Mouse (Mus musculus) 3T3-L1 (cell line): Measurements from ENCODE around the gene Mark2.

Experiments used
- DNase-seq: peaks from one replicate; pipeline ENCODE4 v3.0.0-alpha.2; 2015; ENCODE audit warnings: low read depth, low spot score

Mark2 gene

DNA sequence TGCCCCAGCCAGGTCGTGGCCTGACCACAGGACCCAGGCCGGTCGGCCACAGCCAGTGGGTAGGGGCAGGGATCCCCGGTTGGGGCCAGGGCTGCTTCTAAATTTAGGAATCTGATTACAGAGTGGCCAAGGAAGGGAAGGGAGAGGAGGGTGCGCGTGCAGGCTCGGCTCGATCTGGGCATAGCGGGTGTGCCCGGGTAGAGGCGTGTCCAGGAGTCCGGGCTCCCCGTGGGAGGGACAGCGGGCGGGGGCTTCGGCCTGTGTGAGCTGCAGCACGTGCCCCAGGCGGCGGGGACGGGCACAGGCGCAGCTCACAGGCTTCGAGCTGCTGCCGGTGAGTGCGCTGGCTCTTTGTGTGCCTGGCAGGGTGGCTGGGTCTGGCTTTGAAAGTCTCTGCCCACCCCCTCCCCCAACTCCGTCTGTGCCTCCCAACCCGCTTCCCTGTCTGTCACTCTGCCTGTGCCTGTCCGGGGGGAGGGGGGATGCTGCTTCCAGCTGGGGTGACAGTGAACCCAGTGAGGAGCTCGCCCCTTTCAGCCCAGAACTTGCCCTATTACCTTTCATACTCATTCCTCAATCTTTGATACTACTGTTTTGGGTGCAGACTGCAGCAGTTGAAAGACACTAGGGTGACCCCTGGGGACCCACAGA is 74.4 kb downstream of the Mark2 start, which contains the start of gene Rcor2:
Rcor2 (plus strand) TSS at position 235 of the 651 bp plus-strand sequence.
- peak; percentile 60 for DNase-seq

- peak; percentile 34 for DNase-seq
Measured at GRCm38 (mm10) chr19:7266421-7266831, 75.2 kb downstream of the Mark2 start.

- DNase-seq = peak; percentile 67
Measured at GRCm38 (mm10) chr19:7265478-7266191, 76.0 kb downstream of the Mark2 start.

GRCm38 (mm10) chr19:7264766-7265331 is 76.8 kb downstream of the Mark2 start:
- DNase-seq = peak; percentile 61

- DNase-seq = peak; percentile 90
Measured at GRCm38 (mm10) chr19:7264088-7264765, 77.4 kb downstream of the Mark2 start.

DNA sequence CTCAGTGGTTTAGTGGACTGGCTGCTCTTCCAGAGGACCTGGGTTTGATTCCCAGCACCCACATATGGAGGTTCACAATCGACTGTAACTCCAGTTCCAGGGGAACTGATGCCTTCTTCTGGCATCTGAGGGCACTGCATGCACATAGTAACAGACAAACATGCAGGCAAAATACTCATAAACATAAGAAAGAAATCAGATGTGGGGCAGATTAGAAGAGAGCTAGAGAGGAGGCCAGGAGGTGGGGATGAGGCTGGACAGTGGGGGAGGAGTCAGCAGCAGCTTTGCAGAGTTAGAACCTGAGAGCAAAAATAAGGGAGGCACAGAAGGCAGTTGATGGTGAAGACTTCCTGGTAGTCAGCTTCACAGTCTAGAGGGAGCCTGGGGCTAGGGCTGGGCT is 79.1 kb downstream of the Mark2 start:
- DNase-seq = no peak

DNA sequence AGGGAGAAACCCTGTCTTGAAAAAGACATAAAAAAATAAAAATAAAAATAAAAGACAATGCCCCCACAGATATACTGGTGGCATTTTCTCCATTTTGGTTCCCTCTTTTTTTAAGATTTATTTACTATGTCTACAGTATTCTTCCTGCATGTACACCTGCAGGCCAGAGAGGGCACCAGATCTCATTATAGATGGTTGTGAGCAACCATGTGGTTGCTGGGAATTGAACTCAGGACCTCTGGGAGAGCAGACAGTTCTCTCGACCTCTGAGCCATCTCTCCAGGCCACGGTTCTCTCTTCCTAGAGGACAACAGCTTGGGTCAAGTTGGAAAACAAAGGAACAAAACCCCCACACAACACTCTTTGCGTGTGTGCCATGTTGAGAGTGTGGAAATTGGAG is 79.7 kb downstream of the Mark2 start:
- no peak for DNase-seq

GRCm38 (mm10) chr19:7261476-7261875 is 80.2 kb downstream of the Mark2 start:
- DNase-seq = no peak

DNA sequence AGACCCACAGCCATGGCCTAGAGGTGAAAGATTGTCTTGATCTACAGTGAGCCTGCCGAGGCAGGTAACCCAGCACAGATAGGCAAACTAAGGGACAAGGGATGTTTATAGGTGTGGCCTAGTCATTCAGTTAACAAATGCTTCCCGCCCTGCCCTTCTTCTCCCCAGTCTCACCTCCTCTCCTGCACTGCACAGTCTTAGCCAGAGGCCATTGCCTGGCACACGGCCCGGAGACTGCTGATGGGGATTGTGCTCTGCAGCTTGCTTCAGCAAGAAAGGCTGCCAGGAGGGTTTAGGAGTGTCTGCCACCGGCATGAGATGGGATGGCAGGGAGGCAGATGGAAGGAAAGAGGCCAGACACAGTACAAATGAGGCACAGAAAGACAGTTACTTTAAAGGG is 83.8 kb downstream of the Mark2 start:
- DNase-seq = peak; percentile 75

GRCm38 (mm10) chr19:7246021-7246420 is 95.6 kb downstream of the Mark2 start:
- no peak for DNase-seq

- DNase-seq = peak; percentile 92
Measured at GRCm38 (mm10) chr19:7240782-7241690, 100.6 kb downstream of the Mark2 start, which contains the start of gene Naa40. Gene Naa40, minus strand, starts transcription at chr19:7241183.

DNA sequence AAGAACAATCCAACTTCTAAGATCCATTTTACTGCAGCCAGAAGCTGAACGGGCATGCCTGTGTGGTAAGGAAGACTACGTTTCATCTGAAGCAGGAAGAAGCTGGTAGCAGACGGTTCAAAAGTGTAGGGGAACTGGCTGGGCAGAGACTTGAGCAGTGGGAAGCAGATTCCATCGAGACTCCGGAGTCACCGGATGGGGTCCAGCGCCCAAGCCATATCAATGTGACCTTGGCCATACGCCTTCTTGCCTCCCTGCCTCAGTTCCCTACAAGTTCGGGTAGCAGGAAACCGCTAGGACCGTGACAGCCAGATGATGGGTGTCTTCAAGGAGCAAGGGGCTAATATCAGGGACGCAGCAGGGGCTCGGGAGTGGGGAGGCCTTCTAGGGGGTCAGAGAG is 101.4 kb downstream of the Mark2 start:
- DNase-seq = no peak

DNA sequence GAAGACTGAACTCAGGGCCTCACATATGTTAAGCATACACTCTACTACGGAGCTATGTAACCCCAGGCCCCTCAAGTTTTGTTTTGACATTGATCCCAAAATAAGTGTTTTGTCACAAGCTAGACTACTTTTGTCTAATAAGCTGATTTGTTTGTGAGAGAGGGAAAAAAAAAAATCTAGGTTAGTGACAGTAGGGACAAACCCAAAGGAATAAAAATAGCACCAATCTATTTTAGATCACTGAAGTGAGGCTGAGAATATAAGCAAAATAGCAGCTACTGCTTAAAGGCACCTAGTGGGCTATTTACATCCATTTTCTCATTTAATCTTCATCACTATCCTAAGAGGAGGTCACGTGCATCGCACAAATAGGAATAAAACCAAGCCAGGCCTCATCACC is 102.1 kb downstream of the Mark2 start:
- no peak for DNase-seq

DNA sequence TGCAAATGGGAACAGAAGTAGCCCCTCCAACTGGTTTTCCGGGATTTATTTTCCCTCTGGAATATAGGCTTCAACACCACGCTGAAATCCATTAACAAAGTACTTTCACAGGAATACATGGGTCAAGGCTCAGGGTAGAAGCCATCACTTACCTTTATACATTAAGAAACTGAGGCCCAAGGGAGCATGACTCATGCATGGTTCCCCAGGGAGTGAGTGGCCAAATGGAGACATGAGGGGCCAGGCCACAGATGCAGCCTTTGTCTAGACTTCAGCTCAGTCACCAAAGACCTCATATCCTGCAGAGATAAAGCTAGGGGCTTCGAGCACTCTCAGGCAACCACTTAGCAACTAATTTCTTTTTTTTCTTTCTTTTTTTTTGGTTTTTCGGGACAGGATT is 104.9 kb downstream of the Mark2 start:
- no peak for DNase-seq

DNA sequence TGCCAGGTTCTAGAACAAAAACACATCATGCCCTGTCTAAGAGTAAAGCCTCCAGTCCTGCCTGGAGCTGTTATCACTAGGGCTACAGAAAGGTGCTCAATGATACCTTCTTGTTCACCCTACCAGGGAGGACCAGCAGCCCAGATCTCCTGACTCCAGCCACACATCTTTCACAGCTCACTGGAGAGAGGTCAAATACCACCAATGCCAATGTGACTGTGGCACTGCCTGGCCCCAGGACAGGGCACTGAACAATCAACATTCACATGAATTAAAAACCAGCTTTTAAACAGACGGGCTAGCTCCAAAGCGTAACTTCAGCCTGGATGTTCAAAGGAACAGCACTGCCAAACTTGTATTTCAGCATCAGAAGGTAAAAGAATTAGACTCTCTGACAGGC is 105.6 kb downstream of the Mark2 start:
- DNase-seq = no peak

GRCm38 (mm10) chr19:7235461-7235860 is 106.2 kb downstream of the Mark2 start:
- no peak for DNase-seq

- DNase-seq = peak; percentile 92
Measured at GRCm38 (mm10) chr19:7234537-7235221, 107.0 kb downstream of the Mark2 start.

DNA sequence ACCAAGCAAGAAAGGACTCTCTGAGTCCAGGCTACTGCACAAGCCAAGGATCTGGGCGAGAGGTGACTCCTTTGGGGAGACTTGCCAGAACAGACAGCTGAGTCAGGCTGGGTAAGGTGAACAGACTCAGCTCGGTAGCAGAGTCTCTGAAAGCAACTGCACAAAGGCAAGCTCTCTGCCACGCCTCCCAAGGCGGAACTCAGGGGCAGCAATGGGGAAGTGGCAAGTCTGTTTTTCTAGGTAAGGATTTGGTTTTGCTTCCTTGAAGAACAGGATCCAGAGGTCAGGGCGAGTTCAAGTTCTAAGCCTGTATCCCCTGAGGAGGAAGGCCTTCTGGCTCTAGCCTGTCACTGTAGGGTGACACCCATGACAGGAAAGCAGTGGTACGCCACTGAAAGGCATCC is 115.1 kb downstream of the Mark2 start:
- DNase-seq = no peak
